Mouse (Mus musculus): ENCODE data around the gene Kank2. TPM values are rescaled to one million over a fixed set of nuclear protein-coding genes. Genes with fewer than 3 reads are reported as not detected.

The Kank2 gene
- total and polyA plus RNA-seq, 3 experiments: 7.6 to 16.3 TPM; not detected in 1

DNA sequence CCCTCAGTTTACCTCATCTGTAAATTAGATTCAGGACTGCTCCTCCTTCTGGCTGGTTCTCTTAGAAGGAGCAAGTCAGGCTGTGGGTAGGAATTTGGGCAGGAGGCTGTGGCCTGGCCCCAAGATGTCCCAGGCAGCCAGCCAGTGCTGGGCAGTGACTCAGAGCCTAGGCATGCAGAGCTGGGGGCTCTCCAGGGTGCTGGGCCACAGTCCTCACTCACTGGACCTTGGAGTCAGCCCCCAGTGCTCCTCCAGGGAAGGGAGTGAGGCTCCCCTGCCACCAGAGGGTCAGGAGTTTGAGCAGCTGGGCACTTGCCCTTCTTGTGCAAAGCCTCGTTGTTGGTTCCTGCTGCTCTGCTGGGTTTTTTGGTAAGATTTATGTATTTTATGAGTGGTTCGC, 44.5 kb downstream of the Kank2 start:
- no peak overlapping the region for H3K4me3 ChIP-seq (ENCODE audit: control insufficient read depth in 1 of 2, insufficient read depth in 1 of 2, low read depth in 2 of 2, low read length in 2 of 2)
- no peak for DNase-seq (ENCODE audit: low read depth, low spot score)
- no peak for TF ChIP-seq CHD1 (IDR thresholded peaks at IDR 0.05; ENCODE audit: low read depth, low read length)
- peak; percentile 66 for TF ChIP-seq ZMIZ1 (IDR thresholded peaks at IDR 0.05; ENCODE audit: low read depth, low read length)
- no peak for TF ChIP-seq CHD2 (IDR thresholded peaks at IDR 0.05; ENCODE audit: low read length)
- H3K4me1 ChIP-seq (ENCODE audit: control insufficient read depth in 1 of 2, insufficient read depth in 2 of 2, low read length in 2 of 2): peaks cover 0 to 8% of the 10 kb centered on the region in 2 experiments; a peak in 3 of 4 replicates
- H3K79me2 ChIP-seq (ENCODE audit: control insufficient read depth, insufficient read depth, low read length, poor library complexity): peaks cover 14% of the 10 kb centered on the region
- no peaks in the 10 kb centered on the region for H3K9me3 ChIP-seq (replicated peaks; ENCODE audit: insufficient read depth, low read length)
- no peaks in the 10 kb centered on the region for H3K27me3 ChIP-seq (ENCODE audit: control insufficient read depth in 1 of 2, insufficient read depth in 2 of 2, low read length in 2 of 2)
- no peak overlapping the region for H3K27ac ChIP-seq (ENCODE audit: control insufficient read depth, low read depth, low read length)
- H3K36me3 ChIP-seq (ENCODE audit: control insufficient read depth in 1 of 2, insufficient read depth in 2 of 2, low read length in 2 of 2): peaks cover 6 to 7% of the 10 kb centered on the region in 2 experiments
- no peak overlapping the region for H3K9ac ChIP-seq (ENCODE audit: control insufficient read depth, low read depth, low read length, poor library complexity, severe bottlenecking)

GRCm38 (mm10) chr9:21752252-21752792, 46.2 kb downstream of the Kank2 start:
- TF ChIP-seq ZMIZ1 (IDR thresholded peaks at IDR 0.05; ENCODE audit: low read depth, low read length) (no peak; the same call in 1 of the 2 replicates), CHD1 (IDR thresholded peaks at IDR 0.05; ENCODE audit: low read depth, low read length) (no peak), SMC3 (IDR thresholded peaks at IDR 0.05; ENCODE audit: low read depth, low read length) (no peak), ETS1 (IDR thresholded peaks at IDR 0.05; ENCODE audit: low read depth, low read length) (no peak), USF2 (IDR thresholded peaks at IDR 0.05; ENCODE audit: borderline replicate concordance in 1 of 2, insufficient read depth in 1 of 2, low read depth in 1 of 2, low read length in 2 of 2) (no peak), RCOR1 (IDR thresholded peaks at IDR 0.05; ENCODE audit: low read depth, low read length) (no peak), BHLHE40 (IDR thresholded peaks at IDR 0.05; ENCODE audit: borderline replicate concordance, low read depth, low read length) (0 out of 2 replicates have a peak, but pooled peaks have one; percentile 30), MYB (IDR thresholded peaks at IDR 0.05; ENCODE audit: low read depth, low read length) (no peak), POLR2AphosphoS5 (IDR thresholded peaks at IDR 0.05; ENCODE audit: borderline replicate concordance, low read depth, low read length) (0 out of 2 replicates have a peak, but pooled peaks have one; percentile 19), EP300 (IDR thresholded peaks at IDR 0.05; ENCODE audit: low read depth in 1 of 2, low read length in 2 of 2) (no peak), USF1 (IDR thresholded peaks at IDR 0.05; ENCODE audit: low read depth, low read length) (no peak), TAL1 (IDR thresholded peaks at IDR 0.05; ENCODE audit: low read length) (no peak), ZC3H11A (IDR thresholded peaks at IDR 0.05; ENCODE audit: low read depth, low read length) (no peak)
- Histone ChIP-seq H3K27me3 (ENCODE audit: control insufficient read depth in 1 of 2, insufficient read depth in 2 of 2, low read length in 2 of 2) (no peaks in the 10 kb centered on the region), H3K79me2 (ENCODE audit: control insufficient read depth, insufficient read depth, low read length, poor library complexity) (no peaks in the 10 kb centered on the region; the same call in 1 of the 2 replicates), H3K27ac (ENCODE audit: control insufficient read depth, low read depth, low read length) (no peak overlapping the region), H3K36me3 (ENCODE audit: control insufficient read depth in 1 of 2, insufficient read depth in 2 of 2, low read length in 2 of 2) (peaks cover 8 to 16% of the 10 kb centered on the region in 2 experiments), H3K9me3 (replicated peaks; ENCODE audit: insufficient read depth, low read length) (no peaks in the 10 kb centered on the region), H3K9ac (ENCODE audit: control insufficient read depth, low read depth, low read length, poor library complexity, severe bottlenecking) (no peak overlapping the region), H3K4me1 (ENCODE audit: control insufficient read depth in 1 of 2, insufficient read depth in 2 of 2, low read length in 2 of 2) (peaks cover 8 to 10% of the 10 kb centered on the region in 2 experiments), H3K4me3 (ENCODE audit: control insufficient read depth in 1 of 2, insufficient read depth in 1 of 2, low read depth in 2 of 2, low read length in 2 of 2) (no peak overlapping the region)
- DNase-seq (ENCODE audit: low read depth, low spot score): no peak

All from MEL (cell line).